Mouse (Mus musculus): ENCODE measurements at regions not wholly inside any gene's neighbourhood (a gene's known extent, or its start where the extent isn't known, plus 50 kb on each side); places are given as distances from the start of the nearest gene placed in this dataset.

GRCm38 (mm10) chr7:70643694-70644301, 277.3 kb upstream of the Nr2f2 start:
- peak; percentile 25 for DNase-seq (ENCODE audit: low spot score in 2 of 2)

- no peak for DNase-seq (ENCODE audit: low spot score in 2 of 2)
These were observed 276.5 kb upstream of the Nr2f2 start for GRCm38 (mm10) chr7:70643055-70643454.

- DNase-seq (ENCODE audit: low spot score in 2 of 2) = no peak
These were observed 274.7 kb upstream of the Nr2f2 start for GRCm38 (mm10) chr7:70641217-70641616.

GRCm38 (mm10) chr7:70640574-70640973, 274.0 kb upstream of the Nr2f2 start:
- no peak for DNase-seq (ENCODE audit: low spot score in 2 of 2)

GRCm38 (mm10) chr7:70638161-70638560, 271.6 kb upstream of the Nr2f2 start:
- no peak for DNase-seq (ENCODE audit: low spot score in 2 of 2)

GRCm38 (mm10) chr7:70634016-70634415, 267.5 kb upstream of the Nr2f2 start:
- DNase-seq (ENCODE audit: low spot score in 2 of 2) = peak; percentile 8 to 12

- DNase-seq (ENCODE audit: low spot score in 2 of 2) = peak; percentile 8 to 13
These were observed 267.0 kb upstream of the Nr2f2 start for GRCm38 (mm10) chr7:70633577-70633976.

- DNase-seq (ENCODE audit: low spot score in 2 of 2) = peak in 1 of 2 experiments; percentile 5
These were observed 259.2 kb upstream of the Nr2f2 start for GRCm38 (mm10) chr7:70625643-70626231.

GRCm38 (mm10) chr7:70624727-70625642, 258.4 kb upstream of the Nr2f2 start:
- DNase-seq (ENCODE audit: low spot score in 2 of 2) = peak; percentile 42 to 53

- peak; percentile 52 to 62 for DNase-seq (ENCODE audit: low spot score in 2 of 2)
These were observed 257.6 kb upstream of the Nr2f2 start for GRCm38 (mm10) chr7:70624031-70624726.

GRCm38 (mm10) chr7:70619400-70619799, 252.9 kb upstream of the Nr2f2 start:
- DNase-seq (ENCODE audit: low spot score in 2 of 2) = no peak

GRCm38 (mm10) chr7:70618270-70618669, 251.7 kb upstream of the Nr2f2 start:
- no peak for DNase-seq (ENCODE audit: low spot score in 2 of 2)

- no peak for DNase-seq (ENCODE audit: low spot score in 2 of 2)
These were observed 240.0 kb upstream of the Nr2f2 start for GRCm38 (mm10) chr7:70606511-70606910.

- DNase-seq (ENCODE audit: low spot score in 2 of 2) = peak in 1 of 2 experiments; percentile 18
These were observed 238.1 kb upstream of the Nr2f2 start for GRCm38 (mm10) chr7:70604471-70605174.

GRCm38 (mm10) chr7:70593027-70593426, 226.5 kb upstream of the Nr2f2 start:
- no peak for DNase-seq (ENCODE audit: low spot score in 2 of 2)

GRCm38 (mm10) chr7:70591361-70592256, 225.1 kb upstream of the Nr2f2 start:
- DNase-seq (ENCODE audit: low spot score in 2 of 2) = no peak

- DNase-seq (ENCODE audit: low spot score in 2 of 2) = no peak
These were observed 223.2 kb upstream of the Nr2f2 start for GRCm38 (mm10) chr7:70589713-70590112.

GRCm38 (mm10) chr7:70588061-70588460, 221.5 kb upstream of the Nr2f2 start:
- DNase-seq (ENCODE audit: low spot score in 2 of 2) = no peak

GRCm38 (mm10) chr7:70584480-70584879, 217.9 kb upstream of the Nr2f2 start:
- no peak for DNase-seq (ENCODE audit: low spot score in 2 of 2)

Data from heart, adult 9 months (tissue).